Mouse (Mus musculus): ENCODE measurements at regions not wholly inside any gene's neighbourhood (a gene's known extent, or its start where the extent isn't known, plus 50 kb on each side); places are given as distances from the start of the nearest gene placed in this dataset.

DNA sequence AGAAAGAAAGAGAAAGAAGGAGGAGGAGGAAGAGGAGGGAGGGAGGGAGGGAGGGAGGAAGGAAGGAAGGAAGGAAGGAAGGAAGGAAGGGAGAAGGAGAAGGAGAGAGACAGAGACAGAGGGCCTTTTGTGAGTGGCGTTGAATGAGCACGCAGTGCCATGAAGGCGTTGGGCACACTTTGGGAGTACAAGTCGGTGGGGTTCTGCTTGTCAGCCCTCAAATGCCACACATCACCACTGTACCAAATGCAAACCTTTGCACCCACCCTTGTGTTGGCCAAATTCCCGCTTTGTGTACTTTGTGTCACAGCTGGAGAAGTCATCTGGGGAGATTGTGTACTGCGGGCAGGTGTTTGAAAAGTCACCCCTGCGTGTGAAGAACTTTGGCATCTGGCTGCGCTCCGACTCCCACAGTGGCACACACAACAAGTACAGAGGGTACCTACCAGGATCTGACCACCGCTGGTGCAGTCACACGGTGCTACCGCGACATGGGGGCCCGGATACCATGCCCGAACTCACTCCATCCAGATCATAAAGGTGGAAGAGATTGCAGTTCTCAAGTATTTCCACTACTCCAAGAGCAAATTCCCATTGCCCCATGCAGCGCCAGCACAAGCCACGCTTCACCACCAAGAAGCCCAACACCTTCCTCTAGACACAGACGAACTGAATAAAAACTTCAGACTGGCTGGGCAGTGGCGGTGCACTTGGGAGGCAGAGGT, 49.8 kb upstream of the Cpsf6 start:
- H3K9me3 ChIP-seq (replicated peaks; ENCODE audit: control insufficient read depth, low read length), result no peaks in the 10 kb centered on the region
- H3K4me3 ChIP-seq (ENCODE audit: low read length), result no peak overlapping the region
- ATAC-seq (replicated peaks; ENCODE audit: extremely low read depth, insufficient read depth, low FRiP score), result no peak

More for the DNA sequence above, 49.8 kb upstream of the Cpsf6 start:
- WGBS, result 87% methylated on average over 19 of the region's 19 CpGs
- Histone ChIP-seq H3K27me3 (ENCODE audit: control insufficient read depth, insufficient read depth, low read length) (peaks cover 2% of the 10 kb centered on the region; the same call in 1 of the 2 replicates), H3K27ac (ENCODE audit: low read length) (no peak overlapping the region), H3K4me2 (ENCODE audit: low read depth, low read length) (no peak overlapping the region), H3K9ac (ENCODE audit: low read length) (no peak overlapping the region), H3K4me1 (ENCODE audit: control insufficient read depth, insufficient read depth, low read length) (no peaks in the 10 kb centered on the region), H3K36me3 (ENCODE audit: control insufficient read depth, insufficient read depth) (no peaks in the 10 kb centered on the region)

Measured in heart, embryonic 16.5 days (tissue).